ENCODE assay signal across 8 mouse cellular contexts in the genomic region with DNA sequence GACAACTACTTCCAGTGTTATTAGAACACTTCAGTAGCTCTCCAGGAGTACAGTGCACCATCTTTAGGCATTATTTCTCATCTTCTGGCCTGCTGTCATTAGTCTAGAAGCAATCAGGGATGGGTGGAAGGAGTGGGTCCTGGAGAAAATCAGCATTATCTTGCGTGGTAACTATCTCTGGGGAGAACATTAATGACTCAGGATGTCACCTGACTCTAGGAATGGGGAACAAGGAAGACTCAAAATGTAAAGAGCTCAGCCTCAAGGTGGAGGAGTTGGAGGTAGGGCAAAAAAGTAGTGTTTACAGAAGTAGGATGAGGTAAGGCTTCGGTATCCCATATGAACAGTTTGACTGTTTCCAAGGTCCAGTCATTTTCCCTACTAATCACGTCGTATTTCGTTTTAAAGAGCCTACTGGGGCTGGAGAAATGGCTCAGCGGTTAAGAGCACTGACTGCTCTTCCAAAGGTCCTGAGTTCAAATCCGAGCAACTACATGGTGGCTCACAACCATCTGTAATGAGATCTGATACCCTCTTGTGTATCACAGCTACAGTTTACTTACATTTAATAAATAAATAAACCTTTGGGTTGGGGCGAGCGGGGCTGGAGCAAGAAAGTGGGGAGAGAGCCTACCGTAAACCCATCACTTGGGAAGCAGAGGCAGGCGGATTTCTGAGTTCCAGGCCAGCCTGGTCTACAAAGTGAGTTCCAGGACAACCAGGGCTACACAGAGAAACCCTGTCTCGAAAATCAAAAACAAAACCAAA. TPM values are rescaled to one million over a fixed set of nuclear protein-coding genes. Genes with fewer than 3 reads are reported as not detected.
DNase-seq lines count a peak whose midpoint lies in the region; ATAC-seq and TF ChIP-seq lines count a peak whose summit lies in the region.

No protein-coding gene starts in this region.

- no peak for DNase-seq in spleen, adult 2 months (ENCODE audit: low read depth in 1 of 2, low spot score in 2 of 2)
- DNase-seq in spleen, adult 12 weeks (ENCODE audit: low spot score): no peak
- DNase-seq in cerebellum, adult 9-11 months: peak; percentile 56
- peak; percentile 6 to 24 for DNase-seq in heart, postnatal 14 days
- no peak for DNase-seq in left cerebral cortex, postnatal 4 days
- no peak for DNase-seq in gastrocnemius, postnatal 25 days

- no peak for TF ChIP-seq POLR2A in spleen, adult 2 months (IDR thresholded peaks at IDR 0.05; ENCODE audit: low read depth, low read length)

- intact Hi-C loops in heart, postnatal 14 days (cut with DNase I): no loop called here
- intact Hi-C loops in left cerebral cortex, postnatal 4 days (cut with DNase I): no loop called here

- H3K4me2 ChIP-seq in limb, embryonic 15.5 days: peak overlapping the region; percentile 41
- peak overlapping the region; percentile 50 for H3K4me2 ChIP-seq in neural tube, embryonic 14.5 days (ENCODE audit: low read depth, low read length)

- peak overlapping the region; percentile 40; the same call in 1 of the 2 replicates for H3K4me3 ChIP-seq in spleen, adult 2 months (ENCODE audit: extremely low read depth, insufficient read depth, insufficient read length)
- peak overlapping the region; percentile 97 for H3K4me3 ChIP-seq in limb, embryonic 15.5 days
- peak overlapping the region; percentile 95 for H3K4me3 ChIP-seq in neural tube, embryonic 14.5 days (ENCODE audit: low read depth, low read length)

- H3K9ac ChIP-seq in limb, embryonic 15.5 days: 0 out of 2 replicates have a peak overlapping the region, but pooled peaks have one; percentile 17
- H3K9ac ChIP-seq in neural tube, embryonic 14.5 days (replicated peaks; ENCODE audit: low read depth, low read length): peak overlapping the region; percentile 39; the same call in 1 of the 2 replicates

- no peaks in the 10 kb centered on the region for H3K9me3 ChIP-seq in limb, embryonic 15.5 days
- H3K9me3 ChIP-seq in neural tube, embryonic 14.5 days (ENCODE audit: control insufficient read depth, low read length): no peaks in the 10 kb centered on the region

- WGBS in spleen, adult 2 months: 64% methylated on average over 12 of the region's 12 CpGs
- 65% methylated on average over 12 of the region's 12 CpGs for WGBS in limb, embryonic 15.5 days
- 60% methylated on average over 12 of the region's 12 CpGs for WGBS in neural tube, embryonic 14.5 days

- no peaks in the 10 kb centered on the region for H3K27me3 ChIP-seq in spleen, adult 2 months (ENCODE audit: control insufficient read depth, insufficient read depth, low read length)
- H3K27me3 ChIP-seq in limb, embryonic 15.5 days: no peaks in the 10 kb centered on the region
- H3K27me3 ChIP-seq in neural tube, embryonic 14.5 days (ENCODE audit: control insufficient read depth, insufficient read depth, low read length): no peaks in the 10 kb centered on the region

- H3K27ac ChIP-seq in spleen, adult 2 months (ENCODE audit: insufficient read depth, low read length): peak overlapping the region; percentile 71
- peak overlapping the region; percentile 92 for H3K27ac ChIP-seq in limb, embryonic 15.5 days
- peak overlapping the region; percentile 97 for H3K27ac ChIP-seq in neural tube, embryonic 14.5 days (ENCODE audit: low read depth, low read length)

- peaks cover 3% of the 10 kb centered on the region; the same call in 1 of the 2 replicates for H3K36me3 ChIP-seq in spleen, adult 2 months (ENCODE audit: control insufficient read depth, insufficient read depth, low read length)
- H3K36me3 ChIP-seq in limb, embryonic 15.5 days: 0 out of 2 replicates have a peak, but pooled peaks cover 7% of the 10 kb centered on the region
- no peaks in the 10 kb centered on the region; the same call in 1 of the 2 replicates for H3K36me3 ChIP-seq in neural tube, embryonic 14.5 days (ENCODE audit: control insufficient read depth, insufficient read depth, low read length)

- TF ChIP-seq CTCF in spleen, adult 2 months (IDR thresholded peaks at IDR 0.05; ENCODE audit: extremely low read depth, insufficient read depth, insufficient read length, insufficient replicate concordance): no peak

- no peak for ATAC-seq in limb, embryonic 15.5 days (ENCODE audit: insufficient number of reproducible peaks, low FRiP score, low TSS enrichment, low read depth)
- ATAC-seq in neural tube, embryonic 14.5 days (ENCODE audit: low read depth): peak; percentile 4; the same call in 1 of the 2 replicates

- no peaks in the 10 kb centered on the region for H3K4me1 ChIP-seq in spleen, adult 2 months (ENCODE audit: control insufficient read depth, insufficient read depth, insufficient read length)
- H3K4me1 ChIP-seq in limb, embryonic 15.5 days: peaks cover 8% of the 10 kb centered on the region
- peaks cover 21% of the 10 kb centered on the region for H3K4me1 ChIP-seq in neural tube, embryonic 14.5 days (ENCODE audit: control insufficient read depth, insufficient read depth, low read length)

RNA-seq across cellular contexts. Expression of gene Fnbp4, which starts 0.7 kb away (rescaled TPM):
- 45.3 and 48.1 TPM in 2 replicates for polyA plus RNA-seq in spleen, adult 2 months (2012; rRNA removed)
- total RNA-seq in heart, postnatal 14 days (2021): 10 to 100 TPM; 24.5 to 30.2 TPM
- 84.5 and 85.0 TPM in 2 replicates for polyA plus RNA-seq in limb, embryonic 15.5 days (2015; fragmentation: Nextera tagmentation; extraction: Ambion mirVana)
- 110 and 128 TPM in 2 replicates for polyA plus RNA-seq in neural tube, embryonic 14.5 days (2014; fragmentation: Nextera tagmentation; extraction: Ambion mirVana)
- 100 to 1,000 TPM; 103 to 116 TPM for total RNA-seq in left cerebral cortex, postnatal 4 days (2021)
- 10 to 100 TPM; 16.3 to 16.8 TPM for total RNA-seq in gastrocnemius, postnatal 25 days (2021)

RNA-seq across cellular contexts. Expression of gene Agbl2, which starts 38.1 kb away (rescaled TPM):
- polyA plus RNA-seq in spleen, adult 2 months (2012; rRNA removed): 0.06 and 0.12 TPM in 2 replicates
- 1 to 10 TPM; 1.2 to 1.3 TPM for total RNA-seq in heart, postnatal 14 days (2021)
- 0.77 and 1.2 TPM in 2 replicates for polyA plus RNA-seq in limb, embryonic 15.5 days (2015; fragmentation: Nextera tagmentation; extraction: Ambion mirVana)
- 0.11 and 0.31 TPM in 2 replicates for polyA plus RNA-seq in neural tube, embryonic 14.5 days (2014; fragmentation: Nextera tagmentation; extraction: Ambion mirVana)
- total RNA-seq in left cerebral cortex, postnatal 4 days (2021): under 1 TPM; 0.36 to 0.66 TPM
- total RNA-seq in gastrocnemius, postnatal 25 days (2021): under 1 TPM; 0.35 to 0.38 TPM

Comparison
In these comparisons a context has a peak if more than half of its experiments do, and no peak if none do; other contexts are left out.
1. DNase-seq: peak in cerebellum, adult 9-11 months (single experiment) and heart, postnatal 14 days (2 of 2); none in spleen, adult 2 months (0 of 2), spleen, adult 12 weeks (single experiment), left cerebral cortex, postnatal 4 days (single experiment) and gastrocnemius, postnatal 25 days (single experiment).
2. H3K4me3 ChIP-seq: peak in every context shown above with its lines; median percentile 97 in limb, embryonic 15.5 days; 95 in neural tube, embryonic 14.5 days; 40 in spleen, adult 2 months.
3. Peak in every context shown above with its lines, with median percentiles within 50 percentile points of each other: H3K27ac ChIP-seq.